Mouse (Mus musculus) spleen, adult 2 months (tissue): Measurements from ENCODE around the gene Eps8l1. TPM values are rescaled to one million over a fixed set of nuclear protein-coding genes. Genes with fewer than 3 reads are reported as not detected.
A peak's percentile ranks its signal among the peaks of the same experiment; 100 is the strongest.

Source experiments
- DNase-seq, 2 experiments: peaks; one replicate each; pipeline versions ENCODE4 v3.0.0 to v3.0.0-alpha.2; 2012 to 2021; ENCODE audit warnings: low spot score in 2 of 2, low read depth in 1 of 2
- H3K27ac ChIP-seq: fragments of 200-500 bp; 2 replicates; pipeline ENCODE4 v1.5.1; 2012; ENCODE audit warnings: low read length, inconsistent platforms; ENCODE audit not compliant: insufficient read depth
- H3K27me3 ChIP-seq: fragments of 200-500 bp; 2 replicates; pipeline ENCODE4 v1.6.1; 2012; ENCODE audit warnings: mild to moderate bottlenecking, moderate library complexity, low read length, inconsistent platforms; ENCODE audit not compliant: control insufficient read depth, insufficient read depth
- H3K36me3 ChIP-seq: fragments of 200-500 bp; 2 replicates; pipeline ENCODE4 v1.6.1; 2012; ENCODE audit warnings: mild to moderate bottlenecking, low read length, inconsistent platforms; ENCODE audit not compliant: control insufficient read depth, insufficient read depth
- H3K4me1 ChIP-seq: fragments of 200-500 bp; 2 replicates; pipeline ENCODE4 v1.6.1; 2011; ENCODE audit warnings: inconsistent platforms; ENCODE audit not compliant: control insufficient read depth, insufficient read depth, insufficient read length
- H3K4me3 ChIP-seq: fragments of 200-500 bp; 2 replicates; pipeline ENCODE4 v1.5.1; 2011; ENCODE audit warnings: mild to moderate bottlenecking, inconsistent platforms; ENCODE audit not compliant: insufficient read depth, insufficient read length; ENCODE audit errors: extremely low read depth
- CTCF ChIP-seq: fragments of 200-500 bp; IDR thresholded peaks from 2 replicates; pipeline ENCODE4 v1.5.1; 2011; ENCODE audit warnings: mild to moderate bottlenecking, inconsistent platforms; ENCODE audit not compliant: insufficient read depth, insufficient read length, insufficient replicate concordance; ENCODE audit errors: extremely low read depth
- POLR2A ChIP-seq: fragments of 200-500 bp; IDR thresholded peaks from 2 replicates; pipeline ENCODE4 v1.6.1; 2011; ENCODE audit warnings: low read depth, low read length, inconsistent platforms
- WGBS: fragments of 180-500 bp; shearing (Covaris S2); methylation state at CpG from one replicate; pipeline ENCODE4 v1.1.7; 2018; 5-methylcytosine and 5-hydroxymethylcytosine counted together
- polyA plus RNA-seq: library from polyadenylated mRNA; depleted of rRNA; stranded (reverse); fragments of >200 nt; gene quantifications from 2 replicates; pipeline ENCODE4 v1.2.3, GENCODE M21; 2012

Eps8l1 gene
- polyA plus RNA-seq, 1 experiment: 0.18 TPM

DNA sequence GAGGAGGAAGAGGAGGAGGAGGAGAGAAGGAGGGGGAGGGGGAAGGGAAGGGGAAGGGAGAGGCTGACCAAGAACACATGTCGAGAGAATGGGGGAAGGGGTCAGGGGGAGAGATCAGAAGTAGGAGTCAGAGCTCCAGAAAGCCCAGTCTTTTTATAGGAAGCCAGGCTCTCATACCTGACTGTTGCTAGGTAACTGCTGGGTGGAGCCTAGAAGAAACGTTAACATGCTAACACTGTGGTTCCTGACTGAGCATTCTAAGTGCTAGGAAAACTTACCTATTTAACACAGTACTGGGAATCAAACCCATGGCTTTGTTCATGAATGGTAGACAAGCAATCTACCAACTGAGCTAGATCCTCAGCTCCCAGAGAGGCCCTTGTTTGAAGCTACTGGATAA lies 11.3 kb upstream of the Eps8l1 start:
- Histone ChIP-seq H3K27ac (no peak overlapping the region), H3K27me3 (no peaks in the 10 kb centered on the region), H3K36me3 (no peaks in the 10 kb centered on the region), H3K4me3 (no peak overlapping the region), H3K4me1 (no peaks in the 10 kb centered on the region; the same call in 1 of the 2 replicates)
- TF ChIP-seq POLR2A (no peak), CTCF (no peak)
- 6% methylated on average over 2 of the region's 2 CpGs for WGBS
- no peak for DNase-seq

DNA sequence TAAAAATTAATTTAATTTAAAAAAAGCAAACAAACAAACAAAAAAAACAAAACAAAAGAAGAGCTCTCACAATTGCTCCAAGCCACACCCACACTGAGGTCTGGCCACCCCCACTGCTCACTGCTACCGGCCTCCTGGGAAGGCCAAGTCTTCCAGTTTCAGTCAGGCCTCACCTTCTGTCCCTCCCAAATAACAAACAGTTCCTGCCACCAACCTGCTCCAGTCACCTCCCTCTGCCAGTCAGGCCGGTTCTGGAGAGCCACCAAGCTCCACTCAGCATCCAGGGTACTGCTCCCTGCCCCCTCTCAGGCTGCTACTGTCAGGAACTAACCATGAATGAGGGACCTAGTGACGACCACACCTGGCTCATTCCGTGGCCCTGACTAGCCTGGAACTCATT lies 7.8 kb upstream of the Eps8l1 start:
- Histone ChIP-seq H3K27ac (no peak overlapping the region), H3K36me3 (no peaks in the 10 kb centered on the region), H3K4me3 (no peak overlapping the region), H3K4me1 (no peaks in the 10 kb centered on the region), H3K27me3 (no peaks in the 10 kb centered on the region)
- TF ChIP-seq POLR2A (no peak), CTCF (no peak)
- WGBS: 70% methylated on average over 4 of the region's 4 CpGs
- no peak for DNase-seq

DNA sequence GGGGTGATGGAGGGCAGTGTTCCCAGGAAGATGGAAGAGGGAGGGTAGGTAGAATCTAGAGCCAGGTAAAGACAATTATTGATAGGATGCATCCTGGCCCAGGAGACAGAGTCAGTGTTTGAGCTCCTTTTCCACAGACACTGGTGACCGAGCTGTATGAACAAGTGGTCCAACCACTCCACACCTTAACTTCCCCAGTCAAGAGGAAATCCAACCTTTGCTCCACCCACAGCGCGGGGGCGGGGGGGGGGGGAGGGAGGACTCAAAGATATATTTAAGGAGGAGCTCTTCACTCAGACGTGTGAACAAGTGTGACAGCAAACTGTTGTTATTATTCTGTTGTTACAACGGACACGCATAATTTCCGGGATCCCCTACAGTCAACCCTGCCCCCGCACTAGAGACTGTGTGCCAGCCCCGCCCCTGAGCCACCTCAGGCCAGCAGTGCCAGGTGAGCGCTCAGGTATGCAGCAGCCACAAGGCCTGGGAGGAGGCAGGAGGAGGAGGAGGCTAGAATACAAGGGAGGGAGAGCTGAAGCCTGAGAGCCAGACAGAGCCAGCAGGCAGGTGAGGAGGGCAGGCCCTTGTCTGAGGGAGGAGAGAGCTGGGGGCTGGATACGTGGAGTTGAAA lies 3.8 kb downstream of the Eps8l1 start:
- Histone ChIP-seq H3K4me3 (no peak overlapping the region), H3K36me3 (no peaks in the 10 kb centered on the region), H3K4me1 (0 out of 2 replicates have a peak, but pooled peaks cover 3% of the 10 kb centered on the region), H3K27ac (no peak overlapping the region; the same call in 1 of the 2 replicates), H3K27me3 (no peaks in the 10 kb centered on the region)
- DNase-seq: peak in 1 of 2 experiments; percentile 41
- 16% methylated on average over 12 of the region's 12 CpGs for WGBS
- TF ChIP-seq POLR2A (no peak), CTCF (no peak)

DNA sequence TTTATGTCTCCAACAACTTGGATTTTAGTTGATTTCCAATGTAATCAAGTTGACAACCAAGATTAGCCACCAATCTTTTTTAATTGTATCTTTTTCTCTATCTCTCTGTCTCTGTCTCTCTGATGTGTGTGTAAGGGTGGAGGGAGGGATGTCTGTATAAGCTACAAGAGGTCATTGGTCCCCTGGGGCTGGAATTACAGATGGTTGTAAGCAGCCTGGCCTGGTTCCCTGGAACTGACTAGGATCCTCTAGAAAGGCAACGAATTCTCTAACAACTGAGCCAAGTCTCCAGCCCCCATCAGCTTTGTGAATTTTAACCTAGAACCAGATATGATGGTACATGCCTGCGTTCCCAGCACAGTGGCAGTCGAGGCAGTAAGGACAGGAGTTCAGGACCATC lies 7.3 kb downstream of the Eps8l1 start:
- Histone ChIP-seq H3K27ac (no peak overlapping the region), H3K4me3 (no peak overlapping the region), H3K36me3 (no peaks in the 10 kb centered on the region), H3K4me1 (0 out of 2 replicates have a peak, but pooled peaks cover 3% of the 10 kb centered on the region), H3K27me3 (peaks cover 1% of the 10 kb centered on the region; the same call in 1 of the 2 replicates)
- no peak for DNase-seq
- no peak for TF ChIP-seq CTCF
- TF ChIP-seq POLR2A: no peak
- 82% methylated on average over 3 of the region's 3 CpGs for WGBS

DNA sequence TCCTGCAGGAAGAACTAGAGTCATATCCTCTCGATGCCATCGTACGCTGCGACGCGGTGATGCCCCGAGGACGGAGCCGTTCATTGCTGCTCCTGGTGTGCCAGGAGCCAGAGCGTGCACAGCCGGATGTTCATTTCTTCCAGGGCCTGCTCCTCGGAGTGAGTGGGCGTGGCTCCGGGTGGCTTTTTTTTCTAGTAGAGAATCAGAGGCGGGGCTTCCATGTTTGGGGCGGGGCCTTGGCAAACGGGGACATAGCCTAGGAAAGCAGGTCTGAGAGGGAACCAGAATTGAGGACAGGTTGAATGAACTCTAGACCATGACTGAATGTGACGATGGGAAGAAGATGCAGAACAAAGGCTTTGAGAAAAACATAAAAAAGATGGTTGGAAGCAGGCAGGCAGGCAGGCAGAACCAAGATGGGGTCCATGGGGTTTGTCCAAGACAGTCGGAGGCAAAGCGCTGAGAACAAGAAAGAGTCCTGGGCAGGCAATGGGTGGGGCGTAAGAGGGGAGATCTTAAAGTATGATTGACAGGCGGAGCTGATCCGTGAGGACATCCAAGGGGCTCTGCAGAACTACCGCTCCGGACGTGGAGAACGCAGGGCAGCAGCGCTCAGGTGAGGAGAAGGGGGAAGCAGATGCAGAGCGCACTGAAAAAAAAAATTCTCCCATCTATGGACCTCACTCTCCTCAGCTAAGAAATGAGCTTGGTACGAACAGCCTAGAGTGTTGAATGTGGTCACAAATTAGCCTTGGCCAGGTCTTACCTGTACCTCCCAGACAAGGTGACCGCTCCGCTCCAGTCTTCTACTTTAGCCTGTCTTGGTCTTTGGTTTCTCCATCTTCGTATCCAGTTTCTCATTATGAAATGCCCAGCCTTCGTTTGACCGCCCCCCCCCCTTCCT lies 10.1 kb downstream of the Eps8l1 start:
- Histone ChIP-seq H3K36me3 (no peaks in the 10 kb centered on the region), H3K4me3 (no peak overlapping the region; the same call in 1 of the 2 replicates), H3K27me3 (peaks cover 3% of the 10 kb centered on the region; the same call in 1 of the 2 replicates), H3K4me1 (no peaks in the 10 kb centered on the region), H3K27ac (no peak overlapping the region)
- no peak for TF ChIP-seq CTCF
- no peak for TF ChIP-seq POLR2A
- no peak for DNase-seq
- WGBS: 35% methylated on average over 35 of the region's 35 CpGs

DNA sequence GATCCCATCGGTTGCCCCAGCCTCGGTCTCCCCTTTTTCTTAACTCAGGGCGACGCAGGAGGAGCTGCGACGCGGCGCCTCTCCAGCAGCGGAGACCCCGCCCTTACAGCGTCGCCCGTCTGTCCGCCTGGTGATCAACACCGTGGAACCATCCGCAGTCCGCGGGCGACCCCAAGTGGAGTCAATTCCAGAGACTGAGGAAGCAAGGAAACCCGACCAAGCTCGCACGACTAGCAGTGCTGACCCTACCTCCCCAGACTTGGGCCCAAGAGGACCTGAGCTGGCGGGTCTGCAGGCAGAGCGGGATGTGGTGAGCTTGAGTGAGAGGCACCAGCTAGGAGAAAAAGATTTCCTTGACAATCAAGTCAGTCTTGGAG lies 10.7 kb downstream of the Eps8l1 start:
- no peak for TF ChIP-seq POLR2A
- no peak for TF ChIP-seq CTCF
- H3K36me3 ChIP-seq: no peaks in the 10 kb centered on the region
- H3K4me3 ChIP-seq: no peak overlapping the region
- no peaks in the 10 kb centered on the region for H3K4me1 ChIP-seq
- peak in 1 of 2 experiments; percentile 29 for DNase-seq
- 27% methylated on average over 24 of the region's 24 CpGs for WGBS
- peaks cover 3% of the 10 kb centered on the region; the same call in 1 of the 2 replicates for H3K27me3 ChIP-seq
- H3K27ac ChIP-seq: no peak overlapping the region
